Mouse (Mus musculus): ENCODE results near the gene Grhl1.

DNA sequence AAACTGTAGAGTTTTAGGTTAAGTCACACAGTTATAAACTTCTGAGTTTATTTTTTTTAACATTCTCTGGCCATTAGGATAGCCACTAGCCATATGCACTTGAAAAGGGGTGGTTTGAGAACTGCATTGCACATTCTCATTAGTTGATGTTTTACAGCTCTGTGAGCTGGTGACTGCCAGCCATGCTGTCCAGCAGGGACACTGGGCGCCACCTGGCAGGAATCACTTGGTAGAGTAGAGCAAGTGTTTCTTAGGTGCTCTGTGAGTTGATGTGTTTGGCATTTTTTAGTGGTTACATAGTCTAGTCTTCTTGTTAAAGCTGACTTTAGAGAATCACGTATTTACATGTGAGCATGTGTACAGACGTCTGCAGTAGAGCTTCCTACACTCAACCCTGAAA lies 84.4 kb downstream of the Grhl1 start:
- TF ChIP-seq POLR2A (IDR thresholded peaks at IDR 0.05; ENCODE audit: borderline replicate concordance, extremely low read depth, low read depth, low read length): no peak
- TF ChIP-seq CTCF (IDR thresholded peaks at IDR 0.05; ENCODE audit: insufficient read depth, low read length): no peak

All from lung, adult 2 months (tissue).